Mouse (Mus musculus): ENCODE measurements around the gene Gpd1l.
"Not testable (repeated sequence)": the region's sequence is repeated elsewhere in the genome, so short reads cannot be mapped to it uniquely, and the experiment has no call there.

Gpd1l gene

DNA sequence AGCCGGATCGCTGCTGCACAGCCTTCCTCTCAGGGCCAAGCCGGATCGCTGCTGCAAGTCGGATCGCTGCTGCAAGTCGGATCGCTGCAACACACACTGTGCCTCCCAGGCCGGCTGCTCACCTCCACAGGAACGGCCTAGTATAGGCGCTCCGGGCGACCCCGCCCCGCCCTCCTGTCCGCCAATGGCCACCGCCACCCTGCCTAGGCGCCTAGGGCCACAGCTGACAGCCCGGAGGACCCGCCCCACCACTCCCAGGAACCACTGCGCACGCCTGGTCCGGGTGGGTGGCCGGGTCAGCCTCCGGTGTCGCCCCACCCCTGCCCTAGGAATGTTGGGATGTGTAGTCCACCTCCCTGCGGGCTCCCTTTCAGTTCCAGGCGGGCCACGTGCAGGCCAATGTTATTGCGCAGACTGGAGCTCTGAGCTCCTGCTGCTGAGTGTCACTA is at the start of gene Gpd1l:
Gene Gpd1l, minus strand, starts transcription at position 265 of the 449 bp plus-strand sequence.
- peak; percentile 98 for DNase-seq

DNA sequence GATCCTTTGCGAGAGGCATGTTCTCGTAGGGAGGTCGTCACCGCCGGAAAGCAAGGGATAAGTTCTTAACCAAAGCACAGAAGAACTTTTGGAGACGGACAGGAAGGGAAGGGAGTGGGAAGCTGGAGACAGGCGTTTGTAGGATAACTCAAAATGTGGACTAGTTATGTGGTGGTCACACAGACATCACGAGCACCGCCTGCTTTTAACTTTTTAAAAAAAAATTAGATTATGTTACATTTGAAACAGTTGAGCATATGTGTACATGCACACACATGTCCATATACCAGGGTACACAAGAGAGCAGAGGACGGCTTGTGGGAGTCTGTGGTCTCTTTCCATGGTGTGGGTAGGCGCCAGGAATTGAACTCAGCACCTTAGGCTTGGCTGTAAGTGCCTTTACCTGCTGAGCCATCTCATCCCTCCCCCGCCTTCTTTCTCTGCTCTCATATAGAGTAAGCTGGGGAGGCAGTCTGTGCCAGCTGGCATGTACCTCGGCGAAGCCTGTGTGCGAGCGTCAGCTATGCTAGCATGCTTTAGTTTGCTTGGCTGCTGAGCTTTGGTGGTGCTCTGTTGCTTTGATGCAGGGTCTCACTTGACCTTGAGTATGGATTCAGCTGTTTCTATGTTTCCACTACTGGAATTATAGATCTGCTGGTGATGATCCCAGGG is 49.0 kb upstream of the Gpd1l start, which contains the start of gene Rps27rt:
Gene Rps27rt, minus strand, starts transcription at position 51 of the 672 bp plus-strand sequence.
- DNase-seq = no peak

DNA sequence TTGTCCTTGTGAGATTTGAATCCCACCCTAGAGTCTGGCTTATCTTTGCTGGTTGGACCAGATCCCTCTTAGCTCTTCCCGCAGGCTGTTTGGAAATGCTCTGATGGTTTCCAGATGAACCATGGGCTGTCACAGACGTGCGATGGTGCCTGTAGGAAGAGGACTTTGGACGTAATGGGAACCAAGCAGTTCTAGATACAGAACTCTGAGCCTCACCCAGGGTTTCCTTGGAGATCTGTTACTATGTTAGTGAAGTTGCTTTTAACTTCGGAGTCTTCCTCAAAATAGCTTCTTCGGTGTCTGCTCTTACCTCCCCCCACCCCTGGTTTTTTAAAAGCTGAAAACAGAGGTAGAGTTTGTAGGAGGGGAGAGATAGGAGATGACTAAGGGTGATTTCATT is 46.2 kb upstream of the Gpd1l start:
- no peak for DNase-seq

- peak; percentile 91 for DNase-seq
Observed at GRCm38 (mm10) chr9:114978281-114979111, 44.7 kb upstream of the Gpd1l start, which contains the start of gene Osbpl10. Gene Osbpl10, plus strand, starts transcription at chr9:114978569.

DNA sequence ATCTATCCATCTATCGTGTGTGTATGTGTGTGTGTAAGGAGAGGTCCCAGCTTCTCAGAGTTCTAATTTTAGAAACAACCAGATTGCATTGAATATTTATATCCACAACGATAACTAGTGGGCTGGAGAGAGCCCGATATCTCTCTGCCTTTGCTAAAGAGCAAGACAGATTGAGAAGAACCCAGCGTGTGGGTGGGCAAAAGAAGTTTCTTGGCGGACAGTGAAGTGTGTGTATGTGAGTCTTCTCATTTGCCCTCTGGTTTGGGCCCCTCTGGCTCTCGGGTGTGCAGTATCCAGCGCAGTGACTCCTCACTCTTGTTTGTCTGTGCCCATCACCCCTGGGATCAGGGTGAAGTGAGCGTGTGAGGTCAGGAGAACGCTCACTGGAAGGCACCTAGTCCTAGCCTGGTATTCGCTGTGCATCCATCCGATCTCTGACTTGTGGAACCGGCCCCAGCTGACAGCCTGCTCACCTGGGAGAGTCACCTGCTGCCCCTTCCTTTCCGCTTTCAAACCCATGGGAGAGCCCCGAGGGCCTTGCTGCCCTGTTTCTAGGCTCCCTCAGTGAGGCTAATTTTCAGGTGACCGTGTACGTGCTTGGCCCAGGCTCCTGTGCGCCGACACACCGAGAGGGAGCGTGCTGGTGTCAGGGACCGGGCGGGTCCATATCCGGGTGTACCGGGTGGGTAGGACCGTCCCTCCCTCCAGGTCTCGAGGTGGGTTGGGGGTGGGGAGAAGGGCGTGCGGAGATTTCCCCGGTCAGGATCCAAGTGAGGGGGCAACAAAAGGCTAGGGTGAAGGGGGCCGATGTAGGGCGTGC is 43.9 kb upstream of the Gpd1l start:
- no peak for DNase-seq

GRCm38 (mm10) chr9:114966286-114966685 is 32.5 kb upstream of the Gpd1l start:
- DNase-seq = not testable (repeated sequence)

- no peak for DNase-seq
Observed at GRCm38 (mm10) chr9:114964093-114964492, 30.3 kb upstream of the Gpd1l start.

DNA sequence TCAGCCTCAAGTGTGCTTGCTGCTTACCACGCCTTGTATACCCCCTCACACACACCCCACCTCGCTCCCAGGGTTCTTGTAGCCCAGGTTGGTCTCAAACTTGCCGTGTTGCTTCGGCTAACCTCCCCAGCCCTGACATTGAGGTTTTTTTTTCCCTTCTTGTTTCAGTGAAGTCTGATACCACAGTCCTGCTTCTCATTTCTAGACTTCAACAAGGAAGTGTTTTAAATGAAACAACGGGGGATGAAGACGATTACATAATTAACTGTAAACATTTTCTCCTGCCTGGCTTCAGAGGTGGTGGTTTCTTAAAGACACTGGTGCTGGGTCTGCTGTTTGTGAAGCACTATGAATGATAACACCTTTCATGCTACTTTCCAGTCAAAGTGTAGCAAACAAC is 27.1 kb upstream of the Gpd1l start:
- DNase-seq = no peak

GRCm38 (mm10) chr9:114960043-114960789 is 26.4 kb upstream of the Gpd1l start:
- DNase-seq = peak; percentile 41

DNA sequence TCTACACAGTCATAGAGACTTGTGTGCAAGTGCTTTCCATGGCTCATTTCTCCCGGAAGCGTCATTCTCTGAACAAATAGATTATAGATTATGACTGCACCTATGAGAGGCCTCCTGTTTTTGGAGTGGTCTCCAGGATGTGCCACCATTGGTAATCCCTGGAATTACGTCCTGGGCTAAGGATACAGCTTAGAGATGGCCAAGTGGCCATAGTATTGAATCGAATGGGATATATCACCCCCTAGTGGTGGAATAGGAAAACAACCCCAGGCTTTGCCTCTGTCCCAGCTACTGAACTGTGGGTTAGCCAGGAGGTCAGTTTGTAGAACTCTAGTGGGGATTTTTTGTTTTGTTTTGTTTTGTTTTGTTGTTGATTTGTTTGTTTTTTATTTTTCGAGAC is 23.2 kb upstream of the Gpd1l start:
- DNase-seq = peak; percentile 18

DNA sequence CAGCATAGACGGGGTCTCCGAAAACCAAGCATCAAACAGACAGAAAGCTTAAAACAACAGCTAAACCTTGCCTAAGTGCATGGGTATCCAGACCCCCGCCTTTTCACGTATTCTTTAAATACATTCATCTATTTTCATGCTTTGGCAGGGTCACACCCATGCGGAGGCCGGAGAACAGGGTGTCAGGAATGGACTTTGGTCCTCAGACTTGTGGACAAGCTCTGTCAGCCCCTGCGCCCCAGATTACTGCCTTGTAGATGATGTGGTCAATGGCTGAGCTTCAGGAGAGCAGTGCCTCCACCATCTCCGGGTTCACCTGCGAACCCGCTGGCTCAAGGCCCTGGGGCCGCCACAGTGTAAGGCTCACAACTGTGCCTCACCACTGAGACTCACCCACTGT is 21.6 kb upstream of the Gpd1l start:
- DNase-seq = no peak

GRCm38 (mm10) chr9:114952866-114953265 is 19.1 kb upstream of the Gpd1l start:
- peak; percentile 29 for DNase-seq

DNA sequence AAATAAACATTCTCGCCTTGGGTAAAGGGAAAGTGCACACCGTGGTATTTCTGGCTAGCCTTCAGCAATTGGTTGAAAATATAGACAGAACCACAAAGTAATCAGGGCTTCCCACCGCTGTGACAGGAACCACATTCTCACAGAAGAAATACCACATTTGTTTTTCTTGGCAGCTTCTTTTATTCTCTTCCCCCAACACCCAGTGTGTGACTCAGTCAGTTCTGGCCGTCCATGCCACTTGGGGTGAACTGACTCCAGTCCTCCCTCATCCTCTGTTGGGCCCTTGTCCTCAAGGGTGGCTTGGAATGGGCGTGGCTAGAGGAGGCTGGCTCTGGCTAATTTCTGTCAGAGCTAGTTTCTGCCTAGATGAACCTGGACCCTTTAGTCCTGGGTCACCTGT is 14.6 kb upstream of the Gpd1l start:
- no peak for DNase-seq

DNA sequence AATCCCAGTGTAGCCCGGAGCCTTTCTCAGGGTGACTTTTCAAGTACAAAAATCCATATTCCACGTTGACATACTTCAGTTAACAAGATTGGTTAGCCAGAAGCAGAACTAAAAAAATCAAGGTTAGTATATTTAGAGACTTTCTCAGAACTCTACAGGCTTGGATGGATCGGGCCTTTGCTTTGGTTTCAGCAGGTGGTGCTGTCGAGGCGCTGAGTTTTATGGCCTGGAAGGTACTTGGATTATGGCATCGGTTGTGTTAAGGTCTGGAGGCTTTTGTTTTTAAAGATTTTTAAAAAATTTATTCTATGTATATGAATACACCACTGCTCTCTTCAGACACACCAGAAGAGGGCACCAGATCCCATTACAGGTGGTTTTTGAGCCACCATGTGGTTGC is 11.8 kb upstream of the Gpd1l start:
- no peak for DNase-seq

- DNase-seq = no peak
Observed at GRCm38 (mm10) chr9:114944642-114945041, 10.9 kb upstream of the Gpd1l start.

DNA sequence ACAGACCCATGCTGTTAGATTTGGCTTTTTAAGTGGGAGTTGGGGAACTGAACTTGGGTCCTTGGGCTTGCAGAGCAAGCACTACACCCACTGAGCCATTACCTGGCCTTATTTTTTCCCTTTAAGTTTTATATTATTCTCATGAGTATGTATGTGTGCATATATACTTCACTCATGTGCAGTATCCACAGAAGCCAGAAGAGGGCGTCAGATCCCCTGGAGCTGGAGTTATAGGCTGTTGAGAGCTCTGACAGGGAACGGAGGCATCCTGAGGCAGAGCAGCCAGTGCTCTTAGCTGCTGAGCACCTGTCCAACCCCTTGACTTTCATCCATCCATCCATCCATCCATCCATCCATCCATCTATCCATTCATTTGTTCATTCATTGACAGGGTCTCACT is 2.9 kb upstream of the Gpd1l start:
- DNase-seq = no peak

DNA sequence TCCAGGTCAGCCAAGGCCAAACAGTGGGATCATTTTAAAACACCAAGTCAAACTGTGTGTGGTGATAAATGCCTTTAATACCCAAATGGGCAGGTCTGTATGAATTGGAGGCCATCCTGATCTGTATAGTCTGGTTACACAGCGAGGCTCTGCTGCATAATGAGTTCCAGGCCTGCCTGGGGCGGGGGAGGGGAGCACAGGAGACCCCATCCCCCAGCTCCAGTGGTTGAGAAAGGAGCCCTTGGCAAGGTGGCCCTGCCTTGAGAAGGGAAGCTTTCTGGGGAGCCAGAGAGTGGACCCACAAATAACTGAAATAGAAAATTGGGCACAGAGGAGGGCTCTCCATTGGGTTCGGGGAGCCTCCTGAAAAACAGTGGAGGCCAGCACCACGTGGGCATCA is 1.5 kb upstream of the Gpd1l start:
- DNase-seq = no peak

DNA sequence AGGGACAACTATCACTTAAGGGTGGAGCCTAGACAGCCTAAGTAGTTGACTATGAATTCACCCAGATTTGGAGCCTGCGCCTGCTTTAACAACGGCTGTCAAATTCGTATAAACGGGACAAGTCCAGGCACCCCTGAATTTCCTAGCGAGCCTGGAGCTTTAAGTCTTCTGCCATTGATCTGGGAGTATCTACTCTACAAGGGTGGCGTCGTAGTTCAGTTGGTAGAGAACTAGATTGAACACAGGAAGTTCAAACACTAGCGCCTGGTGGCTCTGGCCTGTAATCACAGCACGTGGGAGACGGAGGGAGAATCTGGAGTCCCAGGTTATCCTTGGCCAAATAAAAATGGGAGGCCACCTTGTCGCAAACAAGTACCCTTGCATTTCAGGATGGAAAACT is 444 bp upstream of the Gpd1l start:
- DNase-seq = no peak

DNA sequence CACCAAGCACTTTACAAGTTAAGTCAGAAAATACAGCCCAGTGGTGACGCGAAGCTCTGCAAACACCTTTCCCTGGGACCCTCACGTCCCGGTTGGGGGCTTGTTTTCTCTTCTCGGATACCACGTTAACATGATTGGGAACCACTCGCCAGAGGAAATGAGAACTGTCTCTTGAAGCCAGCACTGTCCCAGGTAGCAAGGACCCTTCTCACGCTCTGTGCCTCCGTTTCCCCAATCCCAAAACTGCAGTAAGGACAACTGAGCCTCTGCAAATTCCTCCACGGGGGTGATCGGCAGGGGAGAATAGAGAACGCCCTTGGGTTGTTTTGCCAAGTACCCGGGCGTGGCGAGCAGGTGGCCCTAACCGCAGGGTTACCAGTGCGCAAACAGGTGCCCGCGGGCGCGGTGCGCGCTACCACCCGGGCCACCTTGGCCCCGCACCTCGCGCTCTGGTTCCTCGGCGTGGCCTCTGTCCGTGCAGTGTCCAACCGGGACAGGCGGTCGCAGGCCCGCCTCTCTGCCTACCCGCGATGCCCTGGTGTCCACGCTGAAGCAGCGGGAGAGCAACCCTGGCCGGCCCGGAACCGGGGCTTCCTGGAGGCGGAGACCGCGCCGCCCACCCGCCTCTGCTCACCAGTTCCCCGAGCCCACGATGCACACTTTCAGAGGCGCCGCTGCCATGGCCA is 607 bp downstream of the Gpd1l start:
- DNase-seq = no peak

DNA sequence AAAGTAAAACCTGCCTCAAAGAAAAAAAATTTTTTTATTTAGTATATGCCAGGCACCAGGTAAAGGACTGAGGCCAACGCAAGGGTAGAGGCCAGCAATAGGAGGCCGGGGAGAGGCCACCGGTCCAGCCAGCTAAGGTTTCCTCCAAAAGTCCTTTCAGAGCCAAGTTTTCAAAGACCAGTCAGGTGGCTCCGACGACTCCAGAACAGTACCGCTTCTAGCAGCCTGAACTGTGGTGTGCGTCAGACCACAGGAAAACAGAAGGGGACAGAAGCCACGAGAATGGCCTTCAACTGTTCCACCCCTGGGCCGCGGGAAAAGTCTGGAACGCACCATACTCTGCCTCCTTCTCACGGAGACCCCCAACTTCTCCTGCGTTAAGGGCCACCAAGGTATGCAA is 1.2 kb downstream of the Gpd1l start:
- peak; percentile 49 for DNase-seq

DNA sequence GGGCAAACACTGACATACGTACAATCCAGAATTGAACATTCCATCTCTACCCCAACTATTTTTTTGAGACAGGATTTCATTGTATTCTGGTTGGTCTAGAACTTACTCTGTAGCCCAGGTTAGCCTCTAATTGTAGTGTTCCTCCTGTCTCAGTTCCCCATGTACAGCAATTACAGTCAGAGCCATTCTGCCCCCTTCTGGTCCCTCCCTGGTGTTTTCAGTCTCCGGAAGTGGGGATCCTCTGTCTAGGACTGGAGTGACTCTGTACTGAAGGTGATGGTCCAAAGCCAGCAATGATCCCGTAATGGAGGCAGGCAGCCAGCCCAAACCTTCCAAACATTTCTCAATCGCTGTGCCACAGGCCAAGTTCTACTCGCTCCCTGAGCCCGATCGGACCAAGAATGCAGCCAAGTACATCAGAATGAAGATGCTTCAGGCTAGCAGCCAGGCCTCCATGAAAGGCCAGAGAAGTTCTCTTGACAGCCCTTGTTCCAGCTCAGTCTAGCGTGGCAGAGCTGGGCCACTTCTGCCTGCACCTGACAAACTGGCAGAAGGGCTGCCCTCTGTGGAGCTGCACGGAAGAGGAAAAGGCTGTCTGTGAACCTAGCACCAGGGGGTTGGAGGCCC is 3.2 kb downstream of the Gpd1l start:
- peak; percentile 83 for DNase-seq
